Mouse (Mus musculus) kidney, embryonic 14.5 days (tissue): ENCODE data around the gene Ambra1. TPM values are rescaled to one million over a fixed set of nuclear protein-coding genes. Genes with fewer than 3 reads are reported as not detected.

Experiments
- ATAC-seq: fragments of 200-750 bp; cut with Nextera tagmentation; 2 replicates; pipeline ENCODE4 v1.8.0; 2017; ENCODE audit warnings: moderate number of reproducible peaks, mild to moderate bottlenecking, moderate TSS enrichment, moderate library complexity; ENCODE audit not compliant: low FRiP score, low TSS enrichment
- H3K27ac ChIP-seq: fragments of 300-500 bp; sonication (generic); 2 replicates; pipeline ENCODE4 v1.5.1; 2014; ENCODE audit warnings: low read depth, mild to moderate bottlenecking, low read length, moderate library complexity, mixed read lengths
- H3K27me3 ChIP-seq: fragments of 300-500 bp; sonication (generic); 2 replicates; pipeline ENCODE4 v1.6.1; 2014; ENCODE audit warnings: mild to moderate bottlenecking, low read length; ENCODE audit not compliant: control insufficient read depth, insufficient read depth
- H3K36me3 ChIP-seq: fragments of 300-500 bp; sonication (generic); 2 replicates; pipeline ENCODE4 v1.6.1; 2014; ENCODE audit warnings: low read length, mixed read lengths; ENCODE audit not compliant: control insufficient read depth, insufficient read depth
- H3K4me1 ChIP-seq: fragments of 300-500 bp; sonication (generic); 2 replicates; pipeline ENCODE4 v1.6.1; 2014; ENCODE audit warnings: low read length, mixed read lengths; ENCODE audit not compliant: control insufficient read depth, insufficient read depth
- H3K4me2 ChIP-seq: fragments of 300-500 bp; sonication (generic); replicated peaks from 2 replicates; pipeline ENCODE4 v1.6.1; 2014; ENCODE audit warnings: low read depth, mild to moderate bottlenecking, low read length
- H3K4me3 ChIP-seq: fragments of 300-500 bp; sonication (generic); 2 replicates; pipeline ENCODE4 v1.5.1; 2014; ENCODE audit warnings: mild to moderate bottlenecking, low read length
- H3K9ac ChIP-seq: fragments of 300-500 bp; sonication (generic); 2 replicates; pipeline ENCODE4 v1.6.1; 2014; ENCODE audit warnings: low read depth, mild to moderate bottlenecking, low read length, moderate library complexity
- H3K9me3 ChIP-seq: fragments of 300-500 bp; sonication (generic); 2 replicates; pipeline ENCODE4 v1.6.1; 2016; ENCODE audit warnings: low read length; ENCODE audit not compliant: control insufficient read depth
- WGBS: fragments of 180-500 bp; shearing (Covaris S2); extraction: QIAGEN DNeasy Blood & Tissue Kit; methylation state at CpG from one replicate; pipeline ENCODE4 v1.1.7; 2014; 5-methylcytosine and 5-hydroxymethylcytosine counted together
- polyA plus RNA-seq: library from polyadenylated mRNA; unstranded; fragments of >200 nt; fragmentation: Nextera tagmentation; extraction: Ambion mirVana; gene quantifications from 2 replicates; pipeline ENCODE4 v1.2.1, GENCODE M21; 2014

The Ambra1 gene
- polyA plus RNA-seq, 1 experiment from 2014 or later: 20.3 TPM

- peaks cover 29% of the 10 kb centered on the region for H3K4me1 ChIP-seq
- no peak for ATAC-seq
Measured at GRCm38 (mm10) chr2:91932737-91933350, 202.9 kb downstream of the Ambra1 start.

GRCm38 (mm10) chr2:91933471-91933870 lies 203.5 kb downstream of the Ambra1 start:
- WGBS: 19% methylated on average over 9 of the region's 9 CpGs
- H3K9me3 ChIP-seq: no peaks in the 10 kb centered on the region
- H3K9ac ChIP-seq: peak overlapping the region; percentile 38; the same call in 1 of the 2 replicates
- peak overlapping the region; percentile 97 for H3K27ac ChIP-seq
- no peak for ATAC-seq
- H3K4me2 ChIP-seq: no peak overlapping the region
- no peak overlapping the region for H3K4me3 ChIP-seq
- no peaks in the 10 kb centered on the region for H3K27me3 ChIP-seq
- H3K4me1 ChIP-seq: peaks cover 29% of the 10 kb centered on the region
- peaks cover 50% of the 10 kb centered on the region for H3K36me3 ChIP-seq

More at GRCm38 (mm10) chr2:91932737-91933350, 202.9 kb downstream of the Ambra1 start:
- Histone ChIP-seq H3K9ac (peak overlapping the region; percentile 97; the same call in 1 of the 2 replicates), H3K27me3 (no peaks in the 10 kb centered on the region), H3K9me3 (no peaks in the 10 kb centered on the region), H3K27ac (peak overlapping the region; percentile 97), H3K4me3 (no peak overlapping the region), H3K4me2 (no peak overlapping the region; the same call in 1 of the 2 replicates), H3K36me3 (peaks cover 44% of the 10 kb centered on the region)
- 11% methylated on average over 6 of the region's 6 CpGs for whole genome bisulfite sequencing

- 37% methylated on average over 8 of the region's 8 CpGs for WGBS
- no peak overlapping the region for H3K9ac ChIP-seq
- no peaks in the 10 kb centered on the region for H3K9me3 ChIP-seq
- H3K4me3 ChIP-seq: no peak overlapping the region
- no peak for ATAC-seq
- H3K27me3 ChIP-seq: no peaks in the 10 kb centered on the region
- H3K4me1 ChIP-seq: peaks cover 29% of the 10 kb centered on the region
- peaks cover 55% of the 10 kb centered on the region for H3K36me3 ChIP-seq
- H3K27ac ChIP-seq: peak overlapping the region; percentile 97
- no peak overlapping the region for H3K4me2 ChIP-seq
Measured at GRCm38 (mm10) chr2:91934016-91934415, 204.1 kb downstream of the Ambra1 start.

GRCm38 (mm10) chr2:91934826-91935525 lies 205.0 kb downstream of the Ambra1 start:
- ATAC-seq: no peak
- 83% methylated on average over 9 of the region's 9 CpGs for WGBS

GRCm38 (mm10) chr2:91936154-91936553 lies 206.2 kb downstream of the Ambra1 start:
- Histone ChIP-seq H3K9ac (no peak overlapping the region), H3K4me3 (no peak overlapping the region), H3K36me3 (peaks cover 66% of the 10 kb centered on the region), H3K4me1 (peaks cover 23% of the 10 kb centered on the region), H3K9me3 (no peaks in the 10 kb centered on the region), H3K27ac (no peak overlapping the region), H3K27me3 (no peaks in the 10 kb centered on the region), H3K4me2 (no peak overlapping the region)
- ATAC-seq: no peak
- WGBS: 91% methylated on average over 7 of the region's 7 CpGs

More at GRCm38 (mm10) chr2:91934826-91935525, 205.0 kb downstream of the Ambra1 start:
- Histone ChIP-seq H3K4me3 (no peak overlapping the region), H3K36me3 (peaks cover 58% of the 10 kb centered on the region), H3K4me2 (no peak overlapping the region), H3K9ac (no peak overlapping the region), H3K9me3 (no peaks in the 10 kb centered on the region), H3K27me3 (no peaks in the 10 kb centered on the region), H3K27ac (no peak overlapping the region), H3K4me1 (peaks cover 23% of the 10 kb centered on the region)

- 0 out of 2 replicates have a peak, but pooled peaks cover 2% of the 10 kb centered on the region for H3K4me1 ChIP-seq
- no peak overlapping the region for H3K4me2 ChIP-seq
- no peak overlapping the region for H3K4me3 ChIP-seq
- H3K9me3 ChIP-seq: no peaks in the 10 kb centered on the region
- no peak overlapping the region for H3K27ac ChIP-seq
- WGBS: 81% methylated on average over 15 of the region's 15 CpGs
- no peaks in the 10 kb centered on the region for H3K27me3 ChIP-seq
- no peak for ATAC-seq
- peaks cover 65% of the 10 kb centered on the region for H3K36me3 ChIP-seq
- no peak overlapping the region for H3K9ac ChIP-seq
Measured at GRCm38 (mm10) chr2:91939303-91939935, 209.5 kb downstream of the Ambra1 start.

- Histone ChIP-seq H3K36me3 (peaks cover 44% of the 10 kb centered on the region), H3K9me3 (no peaks in the 10 kb centered on the region), H3K4me3 (no peak overlapping the region), H3K4me1 (peaks cover 3% of the 10 kb centered on the region; the same call in 1 of the 2 replicates), H3K9ac (no peak overlapping the region), H3K27ac (no peak overlapping the region), H3K4me2 (no peak overlapping the region), H3K27me3 (no peaks in the 10 kb centered on the region)
- ATAC-seq: no peak
- 67% methylated on average over 6 of the region's 6 CpGs for WGBS
Measured at GRCm38 (mm10) chr2:91942356-91942755, 212.4 kb downstream of the Ambra1 start.

GRCm38 (mm10) chr2:91944170-91944950 lies 214.4 kb downstream of the Ambra1 start:
- WGBS: 39% methylated on average over 13 of the region's 13 CpGs
- Histone ChIP-seq H3K27me3 (no peaks in the 10 kb centered on the region), H3K9ac (no peak overlapping the region; the same call in 1 of the 2 replicates), H3K36me3 (peaks cover 24% of the 10 kb centered on the region), H3K9me3 (no peaks in the 10 kb centered on the region), H3K4me2 (no peak overlapping the region), H3K4me1 (peaks cover 22% of the 10 kb centered on the region), H3K4me3 (no peak overlapping the region), H3K27ac (0 out of 2 replicates have a peak overlapping the region, but pooled peaks have one; percentile 11)
- ATAC-seq: peak; percentile 71
